42 mouse cellular contexts compared by ENCODE assay signal in genomic region chr6:124531077-124531476, GRCm38 (mm10). TPM values are rescaled to one million over a fixed set of nuclear protein-coding genes. Genes with fewer than 3 reads are reported as not detected.
"Had no signal": no experiment of that assay in that cellular context is flagged by ENCODE, and none has a peak within 500 bp of the region (broad histone marks: within the 10 kb centered on the region; RNA-seq: fewer than 3 reads in every experiment).

No protein-coding gene starts in this region.

- H3K9me3 ChIP-seq: limb, embryonic 10.5 days; limb, embryonic 12.5 days; limb, embryonic 13.5 days; limb, embryonic 15.5 days; liver, embryonic 12.5 days; liver, embryonic 13.5 days; liver, embryonic 15.5 days; lung, embryonic 15.5 days; megakaryocyte, embryonic 14.5 days; midbrain, embryonic 10.5 days; midbrain, embryonic 12.5 days; midbrain, embryonic 13.5 days; midbrain, embryonic 15.5 days; neural tube, embryonic 12.5 days; neural tube, embryonic 13.5 days had no signal

- H3K27me3 ChIP-seq: limb, embryonic 12.5 days; limb, embryonic 13.5 days; limb, embryonic 15.5 days; liver, embryonic 12.5 days; liver, embryonic 13.5 days; liver, embryonic 15.5 days; lung, embryonic 15.5 days; midbrain, embryonic 12.5 days; midbrain, embryonic 13.5 days; midbrain, embryonic 15.5 days; neural tube, embryonic 12.5 days; neural tube, embryonic 13.5 days had no signal

- DNase-seq: left cerebral cortex, postnatal 4 days; liver; liver, embryonic 13.5 days; liver, postnatal 0 days; lung, adult 18-20 months; lung, adult 2 months; lung, embryonic 14.5 days; lung, postnatal 10 days; lung, postnatal 14 days; lung, postnatal 36 days; lung, postnatal 4 days; midbrain, embryonic 14.5 days had no signal

- H3K4me2 ChIP-seq: limb, embryonic 12.5 days; limb, embryonic 13.5 days; limb, embryonic 15.5 days; liver, embryonic 11.5 days; liver, embryonic 12.5 days; liver, embryonic 13.5 days; liver, embryonic 15.5 days; lung, embryonic 14.5 days; lung, embryonic 15.5 days; midbrain, embryonic 11.5 days; midbrain, embryonic 12.5 days; midbrain, embryonic 13.5 days; midbrain, embryonic 15.5 days; neural tube, embryonic 12.5 days; neural tube, embryonic 13.5 days had no signal

- H3K36me3 ChIP-seq: limb, embryonic 10.5 days; limb, embryonic 12.5 days; limb, embryonic 13.5 days; limb, embryonic 15.5 days; liver, embryonic 12.5 days; liver, embryonic 13.5 days; liver, embryonic 15.5 days; lung, embryonic 15.5 days; midbrain, embryonic 10.5 days; midbrain, embryonic 12.5 days; midbrain, embryonic 13.5 days; midbrain, embryonic 15.5 days; neural tube, embryonic 12.5 days; neural tube, embryonic 13.5 days had no signal

- H3K4me3 ChIP-seq: limb, embryonic 10.5 days; limb, embryonic 12.5 days; limb, embryonic 13.5 days; limb, embryonic 15.5 days; liver, embryonic 12.5 days; liver, embryonic 13.5 days; liver, embryonic 15.5 days; lung, embryonic 15.5 days; megakaryocyte, embryonic 14.5 days; midbrain, embryonic 10.5 days; midbrain, embryonic 12.5 days; midbrain, embryonic 13.5 days; midbrain, embryonic 15.5 days; myocyte; neural tube, embryonic 12.5 days; neural tube, embryonic 13.5 days had no signal

- ATAC-seq: liver, embryonic 12.5 days; liver, postnatal 0 days; lung, postnatal 0 days; midbrain, embryonic 13.5 days; midbrain, embryonic 15.5 days; midbrain, embryonic 16.5 days had no signal

- H3K4me1 ChIP-seq: limb, embryonic 10.5 days; limb, embryonic 12.5 days; limb, embryonic 13.5 days; limb, embryonic 15.5 days; liver, embryonic 12.5 days; liver, embryonic 13.5 days; liver, embryonic 15.5 days; lung, embryonic 15.5 days; megakaryocyte, embryonic 14.5 days; midbrain, embryonic 10.5 days; midbrain, embryonic 12.5 days; midbrain, embryonic 13.5 days; midbrain, embryonic 15.5 days; neural tube, embryonic 12.5 days; neural tube, embryonic 13.5 days had no signal

- H3K9ac ChIP-seq: limb, embryonic 12.5 days; limb, embryonic 13.5 days; limb, embryonic 15.5 days; liver, embryonic 12.5 days; liver, embryonic 13.5 days; liver, embryonic 14.5 days; liver, embryonic 15.5 days; liver, postnatal 0 days; lung, embryonic 14.5 days; lung, embryonic 15.5 days; midbrain, embryonic 12.5 days; midbrain, embryonic 13.5 days; midbrain, embryonic 15.5 days; neural tube, embryonic 12.5 days; neural tube, embryonic 13.5 days had no signal

- H3K27ac ChIP-seq: limb, embryonic 10.5 days; limb, embryonic 12.5 days; limb, embryonic 13.5 days; limb, embryonic 15.5 days; liver, embryonic 12.5 days; liver, embryonic 13.5 days; liver, embryonic 14.5 days; liver, embryonic 15.5 days; lung, embryonic 15.5 days; macrophage; midbrain, embryonic 10.5 days; midbrain, embryonic 12.5 days; midbrain, embryonic 13.5 days; midbrain, embryonic 15.5 days; neural tube, embryonic 12.5 days; neural tube, embryonic 13.5 days had no signal

RNA-seq across cellular contexts. Expression of gene C1s1, which starts 11.1 kb away (rescaled TPM):
- total RNA-seq: megakaryocyte progenitor cell, adult 5-6 weeks; megakaryocyte-erythroid progenitor cell, adult 5-6 weeks; monocyte, adult 5-6 weeks had no signal
- polyA plus RNA-seq: macrophage had no signal

RNA-seq across cellular contexts. Expression of gene C1ra, which starts 18.9 kb away (rescaled TPM):
- total RNA-seq: megakaryocyte-erythroid progenitor cell, adult 5-6 weeks had no signal
- polyA plus RNA-seq: midbrain, embryonic 11.5 days had no signal

RNA-seq across cellular contexts. Expression of gene C1rl, which starts 38.2 kb away (rescaled TPM):
- total RNA-seq: midbrain, postnatal 0 days had no signal

RNA-seq across cellular contexts. Expression of gene C1rb, which starts 39.0 kb away (rescaled TPM):
- total RNA-seq: left cerebral cortex, postnatal 4 days; megakaryocyte progenitor cell, adult 5-6 weeks; megakaryocyte, adult 5-6 weeks; megakaryocyte-erythroid progenitor cell, adult 5-6 weeks; midbrain, postnatal 0 days; monocyte, adult 5-6 weeks had no signal
- polyA plus RNA-seq: limb, embryonic 10.5 days; limb, embryonic 11.5 days; limb, embryonic 12.5 days; limb, embryonic 13.5 days; limb, embryonic 15.5 days; liver, embryonic 11.5 days; liver, embryonic 12.5 days; liver, embryonic 13.5 days; liver, embryonic 14.5 days; liver, embryonic 15.5 days; liver, embryonic 16.5 days; liver, postnatal 0 days; lung, adult 2 months; lung, embryonic 14.5 days; lung, embryonic 15.5 days; lung, embryonic 16.5 days; macrophage; midbrain, embryonic 10.5 days; midbrain, embryonic 11.5 days; midbrain, embryonic 12.5 days; midbrain, embryonic 13.5 days; midbrain, embryonic 14.5 days; midbrain, embryonic 15.5 days; midbrain, embryonic 16.5 days; midbrain, postnatal 0 days; neural tube, embryonic 11.5 days; neural tube, embryonic 12.5 days; neural tube, embryonic 13.5 days had no signal
